Mouse (Mus musculus) gastrocnemius, adult 8-10 months (tissue): ENCODE measurements around the gene Prrt4. TPM values are rescaled to one million over a fixed set of nuclear protein-coding genes. Genes with fewer than 3 reads are reported as not detected.
"Not testable (repeated sequence)": the region's sequence is repeated elsewhere in the genome, so short reads cannot be mapped to it uniquely, and the experiment has no call there.

ENCODE experiments used
- DNase-seq, 2 experiments: peaks; one replicate each; pipeline ENCODE4 v3.0.0; 2022; ENCODE audit warnings: low spot score in 2 of 2
- total RNA-seq, 4 experiments: library from RNA; stranded (reverse); gene quantifications; 2 replicates each; pipeline ENCODE4 v1.2.4; 2022

Prrt4 gene
- total RNA-seq, 4 experiments from 2014 or later, result 0.46 to 0.70 (median 0.53) TPM

- DNase-seq, result peak; percentile 73 to 74
Measured at GRCm38 (mm10) chr6:29198309-29199222, 19.2 kb upstream of the Prrt4 start.

- no peak for DNase-seq
Measured at GRCm38 (mm10) chr6:29195846-29196698, 16.7 kb upstream of the Prrt4 start.

- DNase-seq, result no peak
Measured at GRCm38 (mm10) chr6:29195146-29195545, 15.8 kb upstream of the Prrt4 start.

GRCm38 (mm10) chr6:29193961-29194750, 14.8 kb upstream of the Prrt4 start:
- no peak for DNase-seq

GRCm38 (mm10) chr6:29187936-29188335, 8.6 kb upstream of the Prrt4 start:
- DNase-seq, result no peak

- DNase-seq, result no peak
Measured at GRCm38 (mm10) chr6:29179843-29180242, 459 bp upstream of the Prrt4 start.

GRCm38 (mm10) chr6:29177901-29178879, 1.2 kb downstream of the Prrt4 start:
- no peak for DNase-seq

- DNase-seq, result no peak
Measured at GRCm38 (mm10) chr6:29175113-29175512, 4.3 kb downstream of the Prrt4 start.

- DNase-seq, result no peak
Measured at GRCm38 (mm10) chr6:29174368-29174767, 5.0 kb downstream of the Prrt4 start.

GRCm38 (mm10) chr6:29170952-29171388, 8.4 kb downstream of the Prrt4 start:
- DNase-seq, result peak; percentile 55 to 62

GRCm38 (mm10) chr6:29170063-29170921, 9.1 kb downstream of the Prrt4 start:
- DNase-seq, result no peak

GRCm38 (mm10) chr6:29169675-29170062, 9.7 kb downstream of the Prrt4 start:
- DNase-seq, result no peak

GRCm38 (mm10) chr6:29168871-29169270, 10.5 kb downstream of the Prrt4 start:
- no peak for DNase-seq

- no peak for DNase-seq
Measured at GRCm38 (mm10) chr6:29166196-29166595, 13.2 kb downstream of the Prrt4 start.

GRCm38 (mm10) chr6:29164314-29165244, 14.8 kb downstream of the Prrt4 start, which contains the start of gene Rbm28:
Gene Rbm28, minus strand, starts transcription at chr6:29165006.
- peak; percentile 74 to 76 for DNase-seq

- not testable (repeated sequence) for DNase-seq
Measured at GRCm38 (mm10) chr6:29161291-29161690, 18.1 kb downstream of the Prrt4 start.

GRCm38 (mm10) chr6:29160786-29161185, 18.6 kb downstream of the Prrt4 start:
- no peak for DNase-seq

GRCm38 (mm10) chr6:29156326-29156725, 23.1 kb downstream of the Prrt4 start:
- DNase-seq, result no peak
